Mouse (Mus musculus): ENCODE results near the gene Slc16a7.

GRCm38 (mm10) chr10:125213805-125214204 is 175.5 kb downstream of the Slc16a7 start:
- TF ChIP-seq HCFC1 (IDR thresholded peaks at IDR 0.05; ENCODE audit: borderline replicate concordance, insufficient read depth, low read length) (no peak), ZC3H11A (IDR thresholded peaks at IDR 0.05; ENCODE audit: borderline replicate concordance, low read depth, low read length) (no peak), ZNF384 (IDR thresholded peaks at IDR 0.05; ENCODE audit: low read depth, low read length) (no peak), MAFK (IDR thresholded peaks at IDR 0.05; ENCODE audit: insufficient read depth, low read depth, low read length) (no peak)

Measured in ES-E14 (cell line).